Mouse (Mus musculus): ENCODE data around the gene Otud3. TPM values are rescaled to one million over a fixed set of nuclear protein-coding genes. Genes with fewer than 3 reads are reported as not detected.
"Not testable (repeated sequence)": the region's sequence is repeated elsewhere in the genome, so short reads cannot be mapped to it uniquely, and the experiment has no call there.

Gene Otud3
- polyA plus RNA-seq, 1 experiment, result 9.8 TPM

DNA sequence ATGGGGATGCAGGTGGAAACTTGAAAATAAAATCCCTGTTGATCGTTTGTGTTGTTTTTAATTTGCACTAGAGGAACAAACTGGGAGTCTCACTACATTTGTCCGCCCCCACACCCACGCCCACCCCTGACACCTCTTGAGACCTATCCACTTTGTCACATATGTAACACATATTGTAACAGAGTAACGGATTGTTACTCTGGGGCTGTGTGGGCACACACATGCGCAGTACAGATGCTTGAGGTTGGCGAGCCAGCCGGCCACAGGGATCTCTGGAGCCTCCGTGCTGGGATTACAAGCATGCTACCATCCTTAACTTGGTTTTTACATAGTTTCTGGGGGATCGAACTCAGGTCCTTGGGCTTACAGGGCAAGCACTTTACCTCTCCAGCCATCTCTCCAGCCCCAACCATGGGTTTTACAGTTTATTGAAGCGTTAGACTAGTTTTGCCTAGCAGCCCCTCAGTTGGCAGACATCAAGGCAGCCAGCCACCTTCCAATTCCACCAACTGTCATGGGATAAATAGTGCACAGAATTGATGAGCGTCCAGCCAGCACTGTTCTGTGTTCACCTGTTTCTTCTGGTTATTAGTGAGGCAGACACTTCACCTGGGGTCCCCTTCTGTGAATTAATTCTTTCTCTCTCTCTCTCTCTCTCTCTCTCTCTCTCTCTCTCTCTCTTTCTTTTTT, 20.9 kb upstream of the Otud3 start:
- no peak for DNase-seq (ENCODE audit: low read depth)
- TF ChIP-seq CTCF (IDR thresholded peaks at IDR 0.05; ENCODE audit: borderline replicate concordance, extremely low read depth, insufficient read depth, insufficient read length) (no peak), POLR2A (IDR thresholded peaks at IDR 0.05; ENCODE audit: borderline replicate concordance, extremely low read depth, insufficient read depth, insufficient read length, poor library complexity, severe bottlenecking) (no peak)

- TF ChIP-seq POLR2A (IDR thresholded peaks at IDR 0.05; ENCODE audit: borderline replicate concordance, extremely low read depth, insufficient read depth, insufficient read length, poor library complexity, severe bottlenecking), result no peak
- TF ChIP-seq CTCF (IDR thresholded peaks at IDR 0.05; ENCODE audit: borderline replicate concordance, extremely low read depth, insufficient read depth, insufficient read length), result no peak
- DNase-seq (ENCODE audit: low read depth), result no peak
Measured at GRCm38 (mm10) chr4:138933862-138934261, 20.1 kb upstream of the Otud3 start.

DNA sequence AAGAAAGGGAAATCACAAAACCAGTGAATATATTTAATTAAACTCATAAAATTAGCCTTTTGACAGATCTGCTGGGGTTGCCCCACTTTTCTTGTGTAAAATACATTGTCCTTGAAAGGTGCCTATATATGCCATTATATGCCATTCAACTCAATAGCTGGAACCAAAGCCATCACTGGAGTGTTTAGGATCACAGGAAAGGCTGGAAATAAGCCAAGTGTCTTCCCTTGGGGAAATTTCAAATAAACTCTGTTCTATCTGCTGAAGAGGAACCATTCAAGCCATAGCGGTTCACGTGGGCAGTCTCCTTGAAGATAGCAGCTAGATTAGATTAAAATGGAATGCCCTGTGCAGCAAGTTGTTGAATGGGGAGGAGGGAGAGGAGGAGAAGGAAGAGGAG, 11.8 kb upstream of the Otud3 start:
- TF ChIP-seq CTCF (IDR thresholded peaks at IDR 0.05; ENCODE audit: borderline replicate concordance, extremely low read depth, insufficient read depth, insufficient read length) (no peak), POLR2A (IDR thresholded peaks at IDR 0.05; ENCODE audit: borderline replicate concordance, extremely low read depth, insufficient read depth, insufficient read length, poor library complexity, severe bottlenecking) (no peak)
- no peak for DNase-seq (ENCODE audit: low read depth)

GRCm38 (mm10) chr4:138922131-138922459, 8.3 kb upstream of the Otud3 start:
- TF ChIP-seq CTCF (IDR thresholded peaks at IDR 0.05; ENCODE audit: borderline replicate concordance, extremely low read depth, insufficient read depth, insufficient read length) (peak; percentile 100), POLR2A (IDR thresholded peaks at IDR 0.05; ENCODE audit: borderline replicate concordance, extremely low read depth, insufficient read depth, insufficient read length, poor library complexity, severe bottlenecking) (no peak)
- peak; percentile 95 for DNase-seq (ENCODE audit: low read depth)

DNA sequence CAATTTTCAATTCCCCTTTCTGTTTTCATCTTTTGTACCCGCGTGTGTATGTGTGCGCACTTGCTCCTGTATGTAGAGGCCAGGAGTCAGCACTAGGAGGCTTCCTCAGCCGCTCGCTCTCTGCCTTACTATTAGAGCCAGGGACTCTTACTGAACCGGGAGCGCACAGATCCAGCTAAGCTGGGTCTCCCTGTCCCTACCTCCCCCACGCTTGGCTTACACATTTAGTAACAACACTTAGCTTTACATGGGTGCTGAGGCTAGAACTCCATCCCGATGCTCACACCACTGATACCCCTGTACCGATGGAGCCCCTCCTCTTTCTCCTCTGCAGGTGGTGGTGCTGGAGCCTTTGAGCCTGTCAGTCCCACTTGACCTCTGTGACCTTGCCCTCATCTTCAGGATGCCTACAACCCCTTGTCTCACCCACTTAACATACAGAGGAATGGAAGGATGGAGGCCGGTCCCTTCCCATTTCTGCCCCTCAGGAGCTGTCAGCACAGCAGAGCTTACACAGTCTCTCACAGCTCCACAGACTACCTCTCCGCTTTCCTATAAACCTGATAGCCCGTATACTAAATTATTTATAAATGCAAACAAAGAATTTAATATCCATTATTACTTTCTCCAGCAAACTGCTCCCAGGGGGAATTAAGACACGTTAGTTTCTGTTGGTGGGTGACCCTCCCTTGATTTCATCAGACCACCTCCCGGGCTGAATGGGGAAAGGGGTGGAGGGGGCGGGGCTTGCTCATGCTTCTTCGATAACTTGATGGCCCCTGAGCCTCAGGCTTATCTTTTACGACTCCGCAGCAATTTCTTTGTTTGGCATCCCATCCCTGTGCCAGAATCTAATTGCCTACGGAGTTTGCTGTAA, 7.7 kb upstream of the Otud3 start:
- DNase-seq (ENCODE audit: low read depth), result no peak
- TF ChIP-seq CTCF (IDR thresholded peaks at IDR 0.05; ENCODE audit: borderline replicate concordance, extremely low read depth, insufficient read depth, insufficient read length) (no peak), POLR2A (IDR thresholded peaks at IDR 0.05; ENCODE audit: borderline replicate concordance, extremely low read depth, insufficient read depth, insufficient read length, poor library complexity, severe bottlenecking) (no peak)

- no peak for DNase-seq (ENCODE audit: low read depth)
- TF ChIP-seq CTCF (IDR thresholded peaks at IDR 0.05; ENCODE audit: borderline replicate concordance, extremely low read depth, insufficient read depth, insufficient read length) (peak; percentile 37; the same call in 1 of the 2 replicates), POLR2A (IDR thresholded peaks at IDR 0.05; ENCODE audit: borderline replicate concordance, extremely low read depth, insufficient read depth, insufficient read length, poor library complexity, severe bottlenecking) (no peak)
Measured at GRCm38 (mm10) chr4:138917282-138917681, 3.5 kb upstream of the Otud3 start.

- no peak for TF ChIP-seq POLR2A (IDR thresholded peaks at IDR 0.05; ENCODE audit: borderline replicate concordance, extremely low read depth, insufficient read depth, insufficient read length, poor library complexity, severe bottlenecking)
- TF ChIP-seq CTCF (IDR thresholded peaks at IDR 0.05; ENCODE audit: borderline replicate concordance, extremely low read depth, insufficient read depth, insufficient read length), result no peak
- no peak for DNase-seq (ENCODE audit: low read depth)
Measured at GRCm38 (mm10) chr4:138913141-138913787, 481 bp downstream of the Otud3 start.

GRCm38 (mm10) chr4:138905624-138906337, 8.0 kb downstream of the Otud3 start:
- TF ChIP-seq CTCF (IDR thresholded peaks at IDR 0.05; ENCODE audit: borderline replicate concordance, extremely low read depth, insufficient read depth, insufficient read length), result no peak
- DNase-seq (ENCODE audit: low read depth), result no peak

GRCm38 (mm10) chr4:138899361-138899760, 14.4 kb downstream of the Otud3 start:
- TF ChIP-seq CTCF (IDR thresholded peaks at IDR 0.05; ENCODE audit: borderline replicate concordance, extremely low read depth, insufficient read depth, insufficient read length) (no peak), POLR2A (IDR thresholded peaks at IDR 0.05; ENCODE audit: borderline replicate concordance, extremely low read depth, insufficient read depth, insufficient read length, poor library complexity, severe bottlenecking) (no peak)
- no peak for DNase-seq (ENCODE audit: low read depth)

DNA sequence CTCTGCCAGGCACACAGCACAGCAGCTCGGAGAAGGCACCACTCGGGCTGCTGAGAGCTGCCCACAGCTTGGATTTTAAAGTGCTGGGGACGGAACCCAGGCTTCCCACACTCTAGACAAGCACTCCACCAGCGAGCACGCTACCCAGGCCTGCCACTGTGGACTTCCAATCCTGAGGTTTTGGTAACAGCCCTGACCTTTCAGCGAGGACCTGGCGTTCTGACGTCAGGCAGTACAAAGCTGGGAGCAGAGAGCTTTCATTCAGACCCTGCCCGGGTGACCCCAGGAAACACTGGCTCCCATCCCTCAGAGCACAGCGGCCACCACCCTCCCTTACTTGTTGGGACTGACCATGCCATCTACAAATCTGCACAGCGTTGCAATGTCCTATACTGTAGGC, 20.0 kb downstream of the Otud3 start:
- not testable (repeated sequence) for DNase-seq (ENCODE audit: low read depth)

DNA sequence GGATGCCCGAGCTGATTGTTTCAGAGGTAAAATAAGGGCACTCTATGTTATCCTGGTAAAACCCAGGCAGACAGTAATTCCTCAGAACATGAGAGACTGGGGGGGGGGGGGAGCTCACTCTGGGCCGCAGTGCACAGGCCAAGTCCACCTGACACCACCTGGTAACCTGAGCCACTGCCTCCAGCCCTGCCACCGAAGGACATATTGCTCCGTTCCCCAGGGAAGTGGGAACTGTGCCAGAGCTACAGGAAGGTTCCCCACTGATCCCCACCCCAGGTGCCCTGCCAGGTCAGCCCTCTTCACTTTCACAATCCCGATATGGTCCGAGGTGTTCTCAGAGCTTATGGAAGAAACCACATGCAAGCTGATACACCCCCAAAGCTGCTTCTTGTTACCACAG, 21.1 kb downstream of the Otud3 start:
- TF ChIP-seq POLR2A (IDR thresholded peaks at IDR 0.05; ENCODE audit: borderline replicate concordance, extremely low read depth, insufficient read depth, insufficient read length, poor library complexity, severe bottlenecking), result no peak
- no peak for DNase-seq (ENCODE audit: low read depth)

Measured in brain, embryonic 14.5 days (tissue).